Mouse (Mus musculus): Measurements from ENCODE around the gene Sema4d.

The Sema4d gene

GRCm38 (mm10) chr13:51644829-51645789, 148.4 kb downstream of the Sema4d start, which contains the start of gene Cks2:
Gene Cks2 (plus strand): TSS chr13:51645232.
- peak; percentile 96 for DNase-seq (ENCODE audit: extremely low spot score, low read depth, low spot score)

GRCm38 (mm10) chr13:51643924-51644828, 149.4 kb downstream of the Sema4d start:
- DNase-seq (ENCODE audit: extremely low spot score, low read depth, low spot score), result no peak

- DNase-seq (ENCODE audit: extremely low spot score, low read depth, low spot score), result no peak
Measured at GRCm38 (mm10) chr13:51642171-51642778, 151.3 kb downstream of the Sema4d start.

GRCm38 (mm10) chr13:51641424-51641823, 152.1 kb downstream of the Sema4d start:
- no peak for DNase-seq (ENCODE audit: extremely low spot score, low read depth, low spot score)

GRCm38 (mm10) chr13:51638958-51639357, 154.6 kb downstream of the Sema4d start:
- DNase-seq (ENCODE audit: extremely low spot score, low read depth, low spot score), result no peak

Measured in hindlimb bud, embryonic 11.5 days (tissue).